Mouse (Mus musculus): ENCODE measurements around the gene Bnip1.

Gene Bnip1

GRCm38 (mm10) chr17:26792096-26792495, 11.2 kb downstream of the Bnip1 start:
- ATAC-seq (ENCODE audit: insufficient number of reproducible peaks, low FRiP score, low TSS enrichment), result no peak

GRCm38 (mm10) chr17:26793068-26793765, 12.4 kb downstream of the Bnip1 start:
- no peak for ATAC-seq (ENCODE audit: insufficient number of reproducible peaks, low FRiP score, low TSS enrichment)

GRCm38 (mm10) chr17:26794744-26795143, 13.9 kb downstream of the Bnip1 start:
- ATAC-seq (ENCODE audit: insufficient number of reproducible peaks, low FRiP score, low TSS enrichment), result no peak

- no peak for ATAC-seq (ENCODE audit: insufficient number of reproducible peaks, low FRiP score, low TSS enrichment)
Measured at GRCm38 (mm10) chr17:26795386-26795785, 14.5 kb downstream of the Bnip1 start.

GRCm38 (mm10) chr17:26797379-26798128, 16.7 kb downstream of the Bnip1 start:
- ATAC-seq (ENCODE audit: insufficient number of reproducible peaks, low FRiP score, low TSS enrichment), result no peak

- ATAC-seq (ENCODE audit: insufficient number of reproducible peaks, low FRiP score, low TSS enrichment), result no peak
Measured at GRCm38 (mm10) chr17:26802886-26803285, 22.0 kb downstream of the Bnip1 start.

- ATAC-seq (ENCODE audit: insufficient number of reproducible peaks, low FRiP score, low TSS enrichment), result no peak
Measured at GRCm38 (mm10) chr17:26812607-26813006, 31.7 kb downstream of the Bnip1 start.

GRCm38 (mm10) chr17:26813497-26813896, 32.6 kb downstream of the Bnip1 start:
- ATAC-seq (ENCODE audit: insufficient number of reproducible peaks, low FRiP score, low TSS enrichment), result no peak

GRCm38 (mm10) chr17:26816810-26817209, 35.9 kb downstream of the Bnip1 start:
- no peak for ATAC-seq (ENCODE audit: insufficient number of reproducible peaks, low FRiP score, low TSS enrichment)

GRCm38 (mm10) chr17:26817776-26818175, 36.9 kb downstream of the Bnip1 start:
- ATAC-seq (ENCODE audit: insufficient number of reproducible peaks, low FRiP score, low TSS enrichment), result no peak

GRCm38 (mm10) chr17:26826131-26826530, 45.3 kb downstream of the Bnip1 start:
- no peak for ATAC-seq (ENCODE audit: insufficient number of reproducible peaks, low FRiP score, low TSS enrichment)

- ATAC-seq (ENCODE audit: insufficient number of reproducible peaks, low FRiP score, low TSS enrichment), result no peak
Measured at GRCm38 (mm10) chr17:26833806-26834205, 52.9 kb downstream of the Bnip1 start.

GRCm38 (mm10) chr17:26834302-26834965, 53.6 kb downstream of the Bnip1 start:
- no peak for ATAC-seq (ENCODE audit: insufficient number of reproducible peaks, low FRiP score, low TSS enrichment)

GRCm38 (mm10) chr17:26834966-26835755, 54.3 kb downstream of the Bnip1 start:
- no peak for ATAC-seq (ENCODE audit: insufficient number of reproducible peaks, low FRiP score, low TSS enrichment)

GRCm38 (mm10) chr17:26835956-26836355, 55.1 kb downstream of the Bnip1 start:
- ATAC-seq (ENCODE audit: insufficient number of reproducible peaks, low FRiP score, low TSS enrichment), result no peak

GRCm38 (mm10) chr17:26836377-26836776, 55.5 kb downstream of the Bnip1 start:
- ATAC-seq (ENCODE audit: insufficient number of reproducible peaks, low FRiP score, low TSS enrichment), result no peak

- ATAC-seq (ENCODE audit: insufficient number of reproducible peaks, low FRiP score, low TSS enrichment), result no peak
Measured at GRCm38 (mm10) chr17:26836786-26837545, 56.1 kb downstream of the Bnip1 start.

GRCm38 (mm10) chr17:26837546-26837985, 56.7 kb downstream of the Bnip1 start:
- ATAC-seq (ENCODE audit: insufficient number of reproducible peaks, low FRiP score, low TSS enrichment), result no peak

- ATAC-seq (ENCODE audit: insufficient number of reproducible peaks, low FRiP score, low TSS enrichment), result no peak
Measured at GRCm38 (mm10) chr17:26838191-26838910, 57.5 kb downstream of the Bnip1 start.
